Mouse (Mus musculus) cerebellum, adult 2 months (tissue): ENCODE measurements at regions not wholly inside any gene's neighbourhood (a gene's known extent, or its start where the extent isn't known, plus 50 kb on each side); places are given as distances from the start of the nearest gene placed in this dataset.

Source experiments
- CTCF ChIP-seq: fragments of 200-500 bp; IDR thresholded peaks from 2 replicates; pipeline ENCODE4 v1.5.1; 2011; ENCODE audit warnings: low read depth, mild to moderate bottlenecking, control low read depth, low read length, moderate library complexity, borderline replicate concordance; ENCODE audit not compliant: insufficient read depth
- POLR2A ChIP-seq: fragments of 200-500 bp; IDR thresholded peaks from 2 replicates; pipeline ENCODE4 v1.6.1; 2011; ENCODE audit warnings: low read length, control low read depth, borderline replicate concordance; ENCODE audit not compliant: insufficient read depth

- TF ChIP-seq POLR2A (no peak), CTCF (no peak)
These were observed 72.7 kb upstream of the Pbx1 start for GRCm38 (mm10) chr1:168504773-168505172.
